Mouse (Mus musculus) heart, embryonic 13.5 days (tissue): Measurements from ENCODE around the gene Rsph1. TPM values are rescaled to one million over a fixed set of nuclear protein-coding genes. Genes with fewer than 3 reads are reported as not detected.

Experiments
- ATAC-seq: fragments of 200-750 bp; cut with Nextera tagmentation; 2 replicates; pipeline ENCODE4 v1.8.0; 2017; ENCODE audit warnings: moderate TSS enrichment; ENCODE audit not compliant: insufficient number of reproducible peaks, low FRiP score, low TSS enrichment; ENCODE audit errors: extremely low read depth
- H3K27ac ChIP-seq: fragments of 300-500 bp; sonication (generic); replicated peaks from 2 replicates; pipeline ENCODE4 v1.5.1; 2015; ENCODE audit warnings: moderate library complexity, mild to moderate bottlenecking, inconsistent platforms
- H3K27me3 ChIP-seq: fragments of 300-500 bp; sonication (generic); replicated peaks from 2 replicates; pipeline ENCODE4 v1.6.1; 2015; ENCODE audit warnings: mild to moderate bottlenecking, inconsistent platforms
- H3K36me3 ChIP-seq: fragments of 300-500 bp; sonication (generic); 2 replicates; pipeline ENCODE4 v1.6.1; 2015; ENCODE audit warnings: mild to moderate bottlenecking, inconsistent platforms
- H3K4me1 ChIP-seq: fragments of 300-500 bp; sonication (generic); 2 replicates; pipeline ENCODE4 v1.6.1; 2015; ENCODE audit warnings: inconsistent platforms
- H3K4me2 ChIP-seq: fragments of 300-500 bp; sonication (generic); 2 replicates; pipeline ENCODE4 v1.6.1; 2015; ENCODE audit warnings: inconsistent platforms, mild to moderate bottlenecking, moderate library complexity
- H3K4me3 ChIP-seq: fragments of 300-500 bp; sonication (generic); 2 replicates; pipeline ENCODE4 v1.5.1; 2015; ENCODE audit warnings: moderate library complexity, mild to moderate bottlenecking, inconsistent platforms
- H3K9ac ChIP-seq: fragments of 300-500 bp; sonication (generic); 2 replicates; pipeline ENCODE4 v1.6.1; 2015; ENCODE audit warnings: inconsistent platforms, mild to moderate bottlenecking, moderate library complexity
- H3K9me3 ChIP-seq: fragments of 300-500 bp; sonication (generic); 2 replicates; pipeline ENCODE4 v1.6.1; 2016; ENCODE audit warnings: inconsistent platforms
- WGBS: fragments of 180-500 bp; shearing (Covaris S2); methylation state at CpG from one replicate; pipeline ENCODE4 v1.1.7; 2015; ENCODE audit warnings: mixed read lengths; 5-methylcytosine and 5-hydroxymethylcytosine counted together
- polyA plus RNA-seq: library from polyadenylated mRNA; unstranded; fragments of >200 nt; fragmentation: Nextera tagmentation; extraction: Ambion mirVana; gene quantifications from 2 replicates; pipeline ENCODE4 v1.2.1, GENCODE M21; 2015

Gene Rsph1
- polyA plus RNA-seq, 1 experiment from 2014 or later, result 1.4 TPM

DNA sequence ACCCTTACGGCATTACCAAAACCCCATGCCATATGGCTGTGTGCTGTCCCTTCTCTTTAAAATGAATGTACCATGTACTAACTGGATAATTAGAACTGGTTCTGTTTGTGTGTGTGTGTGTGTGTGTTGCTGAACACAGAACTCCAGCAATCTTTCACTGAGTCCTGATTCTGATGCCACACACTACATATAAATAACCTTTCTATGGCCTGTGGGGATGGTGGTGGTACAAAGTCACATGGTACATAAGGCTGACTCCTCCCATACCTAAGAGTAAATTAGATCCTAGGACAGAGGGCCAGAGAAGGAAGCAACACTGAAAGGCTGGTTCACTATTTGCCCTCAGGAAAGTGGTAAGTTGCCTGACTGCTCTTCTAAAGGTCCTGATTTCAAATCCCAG is 9.3 kb upstream of the Rsph1 start, which contains the start of gene Slc37a1:
TSS of gene Slc37a1 (plus strand) at position 301 of the 400 bp plus-strand sequence.
- H3K4me1 ChIP-seq, result no peaks in the 10 kb centered on the region
- H3K4me2 ChIP-seq, result no peak within 1 kb of the TSS
- no peaks in the 10 kb centered on the region for H3K36me3 ChIP-seq
- no peaks in the 10 kb centered on the region for H3K9me3 ChIP-seq
- WGBS, result 88% methylated on average over 1 of the region's 1 CpGs
- H3K27me3 ChIP-seq, result no peaks in the 10 kb centered on the region
- no peak within 1 kb of the TSS for H3K9ac ChIP-seq
- ATAC-seq, result no peak
- no peak within 1 kb of the TSS for H3K4me3 ChIP-seq
- no peak within 1 kb of the TSS for H3K27ac ChIP-seq

DNA sequence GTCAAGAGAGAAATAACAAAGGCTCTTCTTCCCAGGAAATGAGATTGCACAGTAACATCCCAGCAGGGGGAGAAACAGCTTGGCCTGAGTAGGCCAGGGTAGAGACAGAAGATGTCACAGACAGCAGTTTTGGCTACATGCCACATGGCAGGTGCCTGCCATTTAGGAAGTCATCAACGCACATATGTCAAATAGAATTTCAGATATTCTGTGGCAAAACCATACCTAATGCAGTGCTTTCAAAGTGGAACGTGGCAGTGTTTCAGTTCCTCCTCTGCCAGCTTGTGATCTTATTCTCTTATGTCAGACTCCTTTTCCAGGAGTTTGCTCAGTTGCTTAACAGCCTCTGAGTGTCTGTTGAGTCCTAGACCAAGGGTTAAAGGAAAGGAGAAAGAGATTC is 8.7 kb upstream of the Rsph1 start:
- Histone ChIP-seq H3K27ac (no peak overlapping the region), H3K27me3 (no peaks in the 10 kb centered on the region), H3K9me3 (no peaks in the 10 kb centered on the region), H3K4me3 (no peak overlapping the region), H3K36me3 (no peaks in the 10 kb centered on the region), H3K4me1 (no peaks in the 10 kb centered on the region), H3K9ac (no peak overlapping the region), H3K4me2 (no peak overlapping the region)
- ATAC-seq, result no peak
- 73% methylated on average over 2 of the region's 2 CpGs for WGBS

DNA sequence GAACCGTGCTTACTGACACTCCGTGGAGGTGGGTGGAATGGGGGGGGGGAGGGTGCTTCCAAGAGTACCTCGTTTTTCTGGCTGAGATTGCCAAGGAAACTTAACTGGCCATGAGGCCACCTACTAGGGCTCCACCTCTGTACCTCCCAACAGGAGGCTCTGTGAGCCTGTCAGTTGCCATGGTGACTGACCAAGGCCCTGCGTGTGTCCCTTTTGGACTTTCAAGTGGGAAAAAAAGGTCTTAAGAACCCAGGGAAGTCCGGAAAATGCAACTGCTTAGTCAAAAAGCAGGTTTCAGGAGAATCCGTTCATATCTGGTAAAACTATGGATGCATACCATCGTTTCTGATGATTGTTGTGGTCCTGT is 5.5 kb upstream of the Rsph1 start:
- no peaks in the 10 kb centered on the region for H3K27me3 ChIP-seq
- no peak overlapping the region for H3K4me3 ChIP-seq
- ATAC-seq, result no peak
- H3K4me1 ChIP-seq, result no peaks in the 10 kb centered on the region
- no peak overlapping the region for H3K27ac ChIP-seq
- no peaks in the 10 kb centered on the region for H3K9me3 ChIP-seq
- no peak overlapping the region for H3K9ac ChIP-seq
- no peaks in the 10 kb centered on the region for H3K36me3 ChIP-seq
- 30% methylated on average over 7 of the region's 7 CpGs for WGBS
- H3K4me2 ChIP-seq, result no peak overlapping the region

DNA sequence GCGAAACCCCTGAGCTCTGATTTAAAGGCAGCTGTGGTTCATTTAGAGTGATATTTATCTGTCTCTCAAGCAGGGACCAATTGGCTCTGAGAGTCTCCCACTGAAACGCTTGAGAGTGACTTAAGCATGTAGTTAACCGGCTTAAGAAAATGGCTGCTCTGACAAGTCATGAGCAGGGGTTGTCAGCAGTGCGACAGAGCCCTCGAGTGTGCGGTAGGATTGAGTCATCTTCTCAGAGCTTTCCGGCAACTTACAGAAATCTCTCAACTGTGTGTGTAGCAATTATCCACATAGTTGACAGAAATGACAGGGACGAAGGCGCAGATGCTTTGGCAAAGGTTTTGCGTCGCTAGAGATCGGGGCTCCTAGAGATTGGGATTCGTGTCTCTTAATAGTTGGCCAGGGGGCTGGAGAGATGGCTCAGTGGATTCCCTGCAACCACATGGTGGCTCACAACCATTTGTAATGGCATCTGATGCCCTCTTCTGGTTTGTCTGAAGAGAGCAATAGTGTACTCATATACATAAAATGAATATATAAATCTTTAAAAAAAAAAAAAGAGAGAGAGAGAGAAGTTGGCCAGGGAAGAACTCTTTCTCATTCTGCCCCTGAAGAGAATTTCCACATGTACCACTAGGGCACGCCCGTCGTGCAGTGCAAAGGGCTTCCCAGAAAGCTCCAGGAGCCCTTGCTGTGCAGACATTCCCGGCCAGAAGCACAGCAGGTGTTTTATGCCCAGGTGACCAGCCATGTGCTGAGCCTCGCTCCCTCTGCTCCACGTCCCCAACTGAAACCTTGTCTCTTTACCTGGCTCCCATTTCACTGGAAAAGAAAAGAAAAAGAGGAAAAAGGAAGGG is 4.9 kb upstream of the Rsph1 start:
- H3K4me2 ChIP-seq, result no peak overlapping the region
- no peak overlapping the region for H3K9ac ChIP-seq
- no peak overlapping the region for H3K4me3 ChIP-seq
- H3K9me3 ChIP-seq, result no peaks in the 10 kb centered on the region
- no peak overlapping the region for H3K27ac ChIP-seq
- 0 out of 2 replicates have a peak, but pooled peaks cover 4% of the 10 kb centered on the region for H3K4me1 ChIP-seq
- WGBS, result 39% methylated on average over 19 of the region's 19 CpGs
- ATAC-seq, result no peak
- H3K36me3 ChIP-seq, result no peaks in the 10 kb centered on the region
- no peaks in the 10 kb centered on the region for H3K27me3 ChIP-seq

DNA sequence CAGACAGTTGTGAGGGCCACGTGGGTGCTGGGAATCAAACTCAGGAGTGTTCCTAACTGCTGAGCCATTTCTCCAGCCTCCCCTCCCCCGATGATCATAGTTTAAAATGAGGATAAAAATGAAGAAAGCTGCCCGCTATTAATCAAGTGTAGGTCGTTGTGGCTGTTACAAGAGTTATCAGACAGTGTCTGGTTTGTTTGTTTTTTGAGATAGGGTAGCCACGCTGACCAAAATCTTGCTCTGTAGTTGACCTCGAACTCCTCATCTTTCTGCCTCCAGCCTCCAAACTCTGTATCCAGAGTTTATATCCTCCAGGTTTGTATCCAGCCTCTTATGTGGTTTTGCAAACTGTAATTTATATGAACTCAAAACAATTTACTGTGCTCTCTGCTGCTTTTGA is 3.1 kb upstream of the Rsph1 start:
- H3K4me1 ChIP-seq, result peaks cover 11% of the 10 kb centered on the region; the same call in 1 of the 2 replicates
- H3K9me3 ChIP-seq, result no peaks in the 10 kb centered on the region
- no peaks in the 10 kb centered on the region for H3K27me3 ChIP-seq
- no peak overlapping the region for H3K27ac ChIP-seq
- H3K36me3 ChIP-seq, result no peaks in the 10 kb centered on the region
- ATAC-seq, result no peak
- no peak overlapping the region for H3K4me3 ChIP-seq
- no peak overlapping the region for H3K4me2 ChIP-seq
- 51% methylated on average over 6 of the region's 6 CpGs for WGBS
- H3K9ac ChIP-seq, result no peak overlapping the region

DNA sequence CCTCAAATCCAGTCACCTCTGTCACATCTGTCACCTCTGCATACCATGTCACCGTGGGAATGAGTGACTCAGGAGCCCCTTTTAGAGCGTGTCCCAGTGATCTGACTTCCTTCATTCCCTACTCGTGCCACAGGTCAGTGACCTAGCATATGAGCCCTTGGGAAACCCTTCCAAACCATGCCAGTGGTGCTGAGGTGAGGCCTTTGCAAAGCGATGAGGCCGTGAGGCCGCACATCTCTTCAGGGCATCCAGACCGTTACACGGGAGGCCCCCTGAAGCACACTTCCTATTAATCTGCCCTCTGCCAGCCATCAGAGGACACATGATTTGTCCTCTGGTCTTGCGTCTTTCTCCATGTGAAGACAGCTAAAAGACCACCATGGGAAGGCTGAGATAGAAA is 2.4 kb upstream of the Rsph1 start:
- H3K27me3 ChIP-seq, result no peaks in the 10 kb centered on the region
- H3K4me1 ChIP-seq, result peaks cover 11% of the 10 kb centered on the region; the same call in 1 of the 2 replicates
- H3K9me3 ChIP-seq, result no peaks in the 10 kb centered on the region
- no peak for ATAC-seq
- no peak overlapping the region for H3K27ac ChIP-seq
- H3K36me3 ChIP-seq, result no peaks in the 10 kb centered on the region
- no peak overlapping the region for H3K4me2 ChIP-seq
- H3K4me3 ChIP-seq, result no peak overlapping the region
- WGBS, result 57% methylated on average over 9 of the region's 9 CpGs
- H3K9ac ChIP-seq, result no peak overlapping the region

DNA sequence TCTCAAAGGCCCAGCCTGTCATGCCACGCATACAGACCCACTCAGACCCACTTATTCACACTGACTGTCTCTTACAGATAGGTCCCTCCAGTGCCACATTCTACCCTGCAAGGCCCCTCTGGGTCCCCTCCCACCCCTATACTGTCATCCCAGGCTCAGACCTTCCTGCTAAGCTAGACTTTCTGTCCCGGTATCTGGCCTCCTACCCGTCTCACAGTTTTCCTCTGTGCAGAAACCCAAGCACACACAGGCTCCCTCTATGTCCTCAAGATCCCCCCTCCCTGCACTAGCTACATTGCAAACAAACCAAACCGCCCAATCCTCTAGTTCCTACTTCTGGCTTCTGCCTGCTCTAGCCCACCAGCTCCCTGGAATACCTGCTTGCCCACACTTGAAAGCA is 748 bp upstream of the Rsph1 start:
- H3K4me1 ChIP-seq, result peaks cover 11% of the 10 kb centered on the region; the same call in 1 of the 2 replicates
- no peak overlapping the region for H3K9ac ChIP-seq
- H3K27me3 ChIP-seq, result no peaks in the 10 kb centered on the region; the same call in 1 of the 2 replicates
- H3K4me3 ChIP-seq, result no peak overlapping the region
- 73% methylated on average over 4 of the region's 4 CpGs for WGBS
- H3K36me3 ChIP-seq, result no peaks in the 10 kb centered on the region
- no peak for ATAC-seq
- H3K27ac ChIP-seq, result no peak overlapping the region
- H3K4me2 ChIP-seq, result no peak overlapping the region; the same call in 1 of the 2 replicates
- H3K9me3 ChIP-seq, result no peaks in the 10 kb centered on the region

DNA sequence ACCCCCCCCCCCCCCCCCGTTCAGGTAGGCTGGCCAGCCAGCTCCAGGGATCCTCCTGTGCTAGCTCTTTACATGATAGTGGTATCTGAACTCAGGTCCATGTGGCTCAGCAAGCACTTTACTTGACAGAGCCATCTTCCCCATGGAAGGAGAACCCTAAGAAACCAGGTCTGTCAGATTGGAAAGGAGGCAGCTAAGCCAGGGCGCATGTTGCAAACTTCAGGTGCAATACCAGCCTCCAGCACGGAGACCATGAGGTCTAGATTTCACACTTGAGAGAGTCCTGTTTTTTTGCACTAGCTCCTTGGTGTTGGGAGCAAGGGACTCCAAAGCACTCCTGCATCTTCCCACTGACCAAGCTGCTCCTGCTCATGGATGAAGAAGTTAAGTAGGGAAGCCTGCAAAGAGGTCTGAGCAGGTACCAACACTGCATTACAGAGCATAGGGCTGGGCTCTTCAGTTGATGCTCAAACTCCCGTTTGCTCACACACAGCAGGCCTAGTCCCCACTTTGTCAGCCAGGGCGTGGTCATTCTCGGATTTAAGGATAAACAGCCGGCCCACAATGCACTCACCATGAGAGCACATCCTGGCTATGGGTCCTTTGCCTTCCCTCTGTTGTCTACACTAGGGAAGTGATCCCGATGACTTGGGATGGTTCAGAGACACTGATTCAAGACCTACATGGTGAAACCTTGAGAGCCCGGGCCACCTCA is 819 bp downstream of the Rsph1 start:
- WGBS, result 21% methylated on average over 9 of the region's 9 CpGs
- no peaks in the 10 kb centered on the region for H3K9me3 ChIP-seq
- 0 out of 2 replicates have a peak overlapping the region, but pooled peaks have one; percentile 21 for H3K27ac ChIP-seq
- H3K36me3 ChIP-seq, result no peaks in the 10 kb centered on the region
- peak overlapping the region; percentile 66; the same call in 1 of the 2 replicates for H3K9ac ChIP-seq
- H3K27me3 ChIP-seq, result no peaks in the 10 kb centered on the region; the same call in 1 of the 2 replicates
- H3K4me3 ChIP-seq, result peak overlapping the region; percentile 57
- H3K4me1 ChIP-seq, result peaks cover 11% of the 10 kb centered on the region; the same call in 1 of the 2 replicates
- peak overlapping the region; percentile 81 for H3K4me2 ChIP-seq
- ATAC-seq, result no peak

DNA sequence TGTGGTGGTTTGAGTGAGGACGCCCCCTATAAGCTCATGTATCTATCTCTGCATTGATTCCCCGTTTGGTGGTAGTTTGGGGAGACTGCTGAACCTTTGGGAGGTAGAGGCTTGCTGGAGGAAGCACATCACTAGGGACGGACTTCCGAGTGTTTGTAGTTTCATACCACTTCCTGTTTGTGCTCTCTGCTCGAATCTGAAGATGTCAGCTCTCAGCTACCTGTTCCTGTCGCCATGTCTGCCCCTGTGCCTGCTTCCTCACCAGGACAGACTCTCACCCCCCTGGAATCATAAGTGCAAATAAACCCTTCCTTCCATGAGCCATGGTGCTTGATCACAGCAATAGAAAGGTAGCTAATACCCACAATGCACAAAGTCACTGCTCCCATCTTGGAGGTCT is 2.0 kb downstream of the Rsph1 start:
- H3K4me2 ChIP-seq, result no peak overlapping the region
- H3K9ac ChIP-seq, result no peak overlapping the region
- H3K27ac ChIP-seq, result no peak overlapping the region
- no peaks in the 10 kb centered on the region for H3K36me3 ChIP-seq
- no peaks in the 10 kb centered on the region for H3K9me3 ChIP-seq
- H3K27me3 ChIP-seq, result no peaks in the 10 kb centered on the region; the same call in 1 of the 2 replicates
- H3K4me1 ChIP-seq, result peaks cover 15% of the 10 kb centered on the region
- H3K4me3 ChIP-seq, result no peak overlapping the region
- ATAC-seq, result no peak
- WGBS, result 62% methylated on average over 6 of the region's 6 CpGs

DNA sequence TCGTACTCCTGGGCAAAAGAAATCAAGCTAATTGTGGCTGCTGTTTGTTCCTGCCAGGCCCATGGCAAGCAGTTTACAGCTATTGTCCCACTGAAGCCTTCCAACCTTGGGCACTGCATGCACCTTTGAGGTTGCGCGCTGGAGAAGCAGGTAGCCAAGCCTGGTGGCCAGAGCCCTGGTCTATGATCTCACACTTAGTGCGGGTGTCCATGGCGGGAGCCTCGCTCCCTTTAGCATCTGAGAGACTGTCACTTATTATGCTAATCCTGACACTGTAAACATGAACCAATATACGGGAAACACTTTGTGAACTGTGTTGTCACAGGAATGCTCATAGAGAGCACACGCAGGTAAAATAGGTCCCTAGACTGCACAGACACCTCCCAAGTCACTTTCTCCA is 3.6 kb downstream of the Rsph1 start:
- Histone ChIP-seq H3K4me1 (peaks cover 15% of the 10 kb centered on the region), H3K27ac (no peak overlapping the region), H3K36me3 (no peaks in the 10 kb centered on the region), H3K9ac (no peak overlapping the region), H3K9me3 (no peaks in the 10 kb centered on the region), H3K4me2 (no peak overlapping the region), H3K27me3 (no peaks in the 10 kb centered on the region; the same call in 1 of the 2 replicates), H3K4me3 (no peak overlapping the region)
- no peak for ATAC-seq
- WGBS, result 83% methylated on average over 8 of the region's 8 CpGs

DNA sequence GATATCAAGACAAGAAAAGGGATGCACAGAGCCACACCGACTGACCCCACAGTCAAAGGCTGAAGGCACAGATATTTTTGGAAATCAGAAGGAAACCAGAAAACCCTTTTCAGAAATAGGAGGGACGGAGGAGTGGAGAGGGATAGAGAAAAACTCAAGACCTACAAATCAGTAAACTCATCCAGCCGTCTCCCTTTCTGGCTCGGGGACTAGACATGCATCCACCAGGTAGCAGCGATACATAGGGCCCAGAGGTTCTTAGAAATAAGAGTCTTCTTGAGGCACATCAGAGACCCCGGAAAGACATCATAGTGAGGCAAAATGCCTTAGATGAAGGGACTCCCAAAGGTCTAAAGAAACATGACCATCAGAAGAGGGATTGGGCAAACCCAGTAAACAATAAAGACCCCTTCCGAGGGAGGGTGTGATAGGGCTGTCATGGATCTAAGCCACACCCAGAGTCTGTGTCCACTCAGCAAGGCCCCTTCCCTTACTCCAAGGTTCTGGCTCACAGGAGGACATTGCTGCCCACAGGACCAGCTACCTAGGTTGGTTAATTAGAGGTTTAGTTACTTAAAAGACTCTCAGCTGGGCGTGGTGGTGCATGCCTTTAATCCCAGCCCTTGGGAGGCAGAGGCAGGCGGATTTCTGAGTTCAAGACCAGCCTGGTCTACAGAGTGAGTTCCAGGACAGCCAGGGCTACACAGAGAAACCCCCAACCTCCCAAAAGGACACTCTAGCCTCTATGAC is 4.6 kb downstream of the Rsph1 start:
- no peaks in the 10 kb centered on the region; the same call in 1 of the 2 replicates for H3K27me3 ChIP-seq
- no peak for ATAC-seq
- H3K9ac ChIP-seq, result no peak overlapping the region
- peaks cover 14% of the 10 kb centered on the region for H3K4me1 ChIP-seq
- H3K27ac ChIP-seq, result no peak overlapping the region
- H3K36me3 ChIP-seq, result no peaks in the 10 kb centered on the region
- H3K4me2 ChIP-seq, result no peak overlapping the region
- no peaks in the 10 kb centered on the region for H3K9me3 ChIP-seq
- H3K4me3 ChIP-seq, result no peak overlapping the region
- WGBS, result 77% methylated on average over 9 of the region's 9 CpGs
